Mouse (Mus musculus) MEL (cell line): Measurements from ENCODE around the gene Man2b2. TPM values are rescaled to one million over a fixed set of nuclear protein-coding genes. Genes with fewer than 3 reads are reported as not detected.

Source experiments
- DNase-seq: peaks from one replicate; pipeline ENCODE4 v3.0.0; 2011; ENCODE audit warnings: low read depth, low spot score
- H3K27ac ChIP-seq: 2 replicates; pipeline ENCODE4 v1.5.1; 2012; ENCODE audit warnings: low read depth, mild to moderate bottlenecking, control low read depth, low read length, moderate library complexity; ENCODE audit not compliant: control insufficient read depth
- H3K27me3 ChIP-seq, 2 experiments: fragments of 150-350 bp in 1 of 2; sonication (generic) in 1 of 2; 2 replicates each; pipeline ENCODE4 v1.6.1; 2012; ENCODE audit warnings: low read length in 2 of 2, mild to moderate bottlenecking in 2 of 2, improper control_type of control experiment in 1 of 2, moderate library complexity in 1 of 2; ENCODE audit not compliant: insufficient read depth in 2 of 2, control insufficient read depth in 1 of 2
- H3K36me3 ChIP-seq, 2 experiments: 2 replicates each; pipeline ENCODE4 v1.6.1; 2012 to 2014; ENCODE audit warnings: low read length in 2 of 2, improper control_type of control experiment in 1 of 2, inconsistent platforms in 1 of 2, mild to moderate bottlenecking in 1 of 2; ENCODE audit not compliant: insufficient read depth in 2 of 2, control insufficient read depth in 1 of 2
- H3K4me1 ChIP-seq, 2 experiments: fragments of 150-350 bp in 1 of 2; sonication (generic) in 1 of 2; 2 replicates each; pipeline ENCODE4 v1.6.1; 2012; ENCODE audit warnings: low read length in 2 of 2, improper control_type of control experiment in 1 of 2, mild to moderate bottlenecking in 1 of 2; ENCODE audit not compliant: insufficient read depth in 2 of 2, control insufficient read depth in 1 of 2
- H3K4me3 ChIP-seq, 2 experiments: fragments of 150-350 bp in 1 of 2; sonication (generic) in 1 of 2; 2 replicates each; pipeline ENCODE4 v1.5.1; 2012; ENCODE audit warnings: low read depth in 2 of 2, low read length in 2 of 2, mild to moderate bottlenecking in 2 of 2, moderate library complexity in 2 of 2, control low read depth in 1 of 2, improper control_type of control experiment in 1 of 2; ENCODE audit not compliant: control insufficient read depth in 1 of 2, insufficient read depth in 1 of 2
- H3K79me2 ChIP-seq: 2 replicates; pipeline ENCODE4 v1.6.1; 2012; ENCODE audit warnings: mild to moderate bottlenecking, low read length, moderate library complexity; ENCODE audit not compliant: control insufficient read depth, poor library complexity, insufficient read depth
- H3K9ac ChIP-seq: 2 replicates; pipeline ENCODE4 v1.6.1; 2012; ENCODE audit warnings: low read depth, mild to moderate bottlenecking, control low read depth, low read length, moderate library complexity; ENCODE audit not compliant: control insufficient read depth, poor library complexity, severe bottlenecking
- H3K9me3 ChIP-seq: fragments of 150-350 bp; sonication (generic); replicated peaks from 2 replicates; pipeline ENCODE4 v1.6.1; 2012; ENCODE audit warnings: mild to moderate bottlenecking, low read length, improper control_type of control experiment, moderate library complexity; ENCODE audit not compliant: insufficient read depth
- CTCF ChIP-seq, 3 experiments: IDR thresholded peaks in 2 of 3; conservative IDR thresholded peaks in 1 of 3; 2 replicates each; pipeline ENCODE4 v1.5.1; 2011 to 2012; ENCODE audit warnings: low read length in 3 of 3, low read depth in 2 of 3, mild to moderate bottlenecking in 2 of 3, improper control_type of control experiment in 1 of 3, inconsistent platforms in 1 of 3, mixed read lengths in 1 of 3, moderate library complexity in 1 of 3; ENCODE audit not compliant: control insufficient read depth in 1 of 3, insufficient read depth in 1 of 3, poor library complexity in 1 of 3, severe bottlenecking in 1 of 3
- E2F4 ChIP-seq: IDR thresholded peaks from 2 replicates; pipeline ENCODE4 v1.6.1; 2011; ENCODE audit warnings: low read depth, low read length, improper control_type of control experiment, borderline replicate concordance
- ELF1 ChIP-seq: IDR thresholded peaks from 2 replicates; pipeline ENCODE4 v1.6.1; 2014; ENCODE audit warnings: low read depth, mild to moderate bottlenecking, inconsistent platforms, low read length, improper control_type of control experiment, moderate library complexity
- JUND ChIP-seq: IDR thresholded peaks from 2 replicates; pipeline ENCODE4 v1.6.1; 2011; ENCODE audit warnings: low read depth, mild to moderate bottlenecking, improper control_type of control experiment, low read length
- MAX ChIP-seq: IDR thresholded peaks from 2 replicates; pipeline ENCODE4 v1.6.1; 2011; ENCODE audit warnings: low read length, improper control_type of control experiment
- MEF2A ChIP-seq: IDR thresholded peaks from 2 replicates; pipeline ENCODE4 v1.6.1; 2014; ENCODE audit warnings: low read depth, mild to moderate bottlenecking, inconsistent platforms, low read length, improper control_type of control experiment; ENCODE audit not compliant: poor library complexity, insufficient replicate concordance, severe bottlenecking; ENCODE audit errors: extremely low read depth
- MXI1 ChIP-seq: IDR thresholded peaks from 2 replicates; pipeline ENCODE4 v1.6.1; 2011; ENCODE audit warnings: mild to moderate bottlenecking, low read depth, low read length, improper control_type of control experiment
- MYB ChIP-seq: IDR thresholded peaks from 2 replicates; pipeline ENCODE4 v1.6.1; 2011; ENCODE audit warnings: mild to moderate bottlenecking, low read depth, low read length, improper control_type of control experiment
- MYC ChIP-seq: IDR thresholded peaks from 2 replicates; pipeline ENCODE4 v1.6.1; 2011; ENCODE audit warnings: low read depth, mild to moderate bottlenecking, low read length, improper control_type of control experiment, moderate library complexity
- NRF1 ChIP-seq: IDR thresholded peaks from 2 replicates; pipeline ENCODE4 v1.6.1; 2014; ENCODE audit warnings: low read depth, mild to moderate bottlenecking, inconsistent platforms, low read length, improper control_type of control experiment, moderate library complexity; ENCODE audit not compliant: poor library complexity, insufficient read depth, severe bottlenecking
- POLR2AphosphoS2 ChIP-seq: IDR thresholded peaks from 2 replicates; pipeline ENCODE4 v1.6.1; 2011; ENCODE audit warnings: low read length, improper control_type of control experiment
- RAD21 ChIP-seq: IDR thresholded peaks from 2 replicates; pipeline ENCODE4 v1.6.1; 2011; ENCODE audit warnings: mild to moderate bottlenecking, low read depth, low read length, improper control_type of control experiment
- SMC3 ChIP-seq: IDR thresholded peaks from 2 replicates; pipeline ENCODE4 v1.6.1; 2011; ENCODE audit warnings: low read depth, low read length, improper control_type of control experiment
- TAL1 ChIP-seq: IDR thresholded peaks from 2 replicates; pipeline ENCODE4 v1.6.1; 2012; ENCODE audit warnings: mild to moderate bottlenecking, inconsistent platforms, low read length, moderate library complexity, mixed read lengths
- TCF12 ChIP-seq: IDR thresholded peaks from 2 replicates; pipeline ENCODE4 v1.6.1; 2014; ENCODE audit warnings: low read depth, mild to moderate bottlenecking, inconsistent platforms, low read length, improper control_type of control experiment, moderate library complexity
- USF1 ChIP-seq: IDR thresholded peaks from 2 replicates; pipeline ENCODE4 v1.6.1; 2014; ENCODE audit warnings: low read depth, mild to moderate bottlenecking, inconsistent platforms, low read length, improper control_type of control experiment, moderate library complexity
- ZC3H11A ChIP-seq: IDR thresholded peaks from 2 replicates; pipeline ENCODE4 v1.6.1; 2012; ENCODE audit warnings: low read depth, mild to moderate bottlenecking, inconsistent platforms, low read length, improper control_type of control experiment
- polyA plus RNA-seq, 2 experiments: library from polyadenylated mRNA; stranded (reverse) in 1 of 2; unstranded in 1 of 2; fragments of >175 nt in 1 of 2; fragments of >200 nt in 1 of 2; gene quantifications; 2 replicates each; pipeline versions ENCODE4 v1.2.1 to v1.2.4; 2012; ENCODE audit warnings: low replicate concordance in 2 of 2, low read depth in 1 of 2; ENCODE audit not compliant: insufficient read length in 2 of 2, insufficient read depth in 1 of 2, missing spikeins in 1 of 2
- total RNA-seq: library from RNA; depleted of rRNA; stranded (reverse); fragments of 300-350 nt; gene quantifications from 2 replicates; pipeline ENCODE4 v1.2.3, GENCODE M21; 2012

Man2b2 gene
- total and polyA plus RNA-seq, 3 experiments, result 9.3 to 37.1 TPM; not detected in 1

DNA sequence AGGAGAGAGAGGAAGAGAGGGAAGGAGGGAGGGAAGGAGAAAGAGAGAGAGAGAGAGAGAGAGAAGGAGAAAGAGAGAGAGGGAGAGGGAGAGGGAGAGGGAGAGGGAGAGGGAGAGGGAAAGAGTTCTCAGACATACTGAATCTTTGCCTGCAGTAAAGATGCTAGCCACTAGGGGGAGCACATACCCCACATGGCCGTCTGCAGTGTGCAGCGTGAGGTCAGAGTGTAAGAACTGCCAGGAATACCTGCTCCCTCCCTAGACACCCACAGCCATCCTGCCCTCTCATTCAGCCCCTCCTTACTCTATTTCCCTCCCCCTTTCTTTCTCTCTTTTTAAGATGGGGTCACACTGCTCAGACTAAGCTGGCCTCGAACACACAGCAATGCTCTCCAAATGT, 19.0 kb downstream of the Man2b2 start:
- no peaks in the 10 kb centered on the region; a peak in 1 of 4 replicates for H3K36me3 ChIP-seq

DNA sequence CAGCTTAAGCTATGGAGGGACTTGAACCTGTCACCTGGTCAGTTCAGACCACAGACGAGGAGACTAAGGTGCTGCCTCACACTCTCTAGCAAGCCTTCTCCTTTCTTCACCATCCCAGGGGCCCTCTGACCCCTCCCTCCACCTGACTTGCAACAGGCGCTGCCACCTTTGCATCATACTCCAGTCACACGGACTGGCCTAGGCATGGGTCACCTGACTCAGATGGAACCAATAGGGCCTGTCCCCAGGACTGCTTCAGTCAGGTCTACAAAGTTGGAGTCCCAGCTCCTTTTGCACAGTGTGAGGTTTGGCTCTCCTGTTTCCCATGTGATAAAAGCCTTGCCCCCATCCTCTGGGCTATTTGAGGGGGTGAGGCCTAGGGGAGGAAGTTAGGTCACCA, 19.8 kb downstream of the Man2b2 start:
- Histone ChIP-seq H3K27me3 (no peaks in the 10 kb centered on the region), H3K4me1 (no peaks in the 10 kb centered on the region), H3K4me3 (no peak overlapping the region), H3K9ac (no peak overlapping the region), H3K27ac (no peak overlapping the region), H3K79me2 (no peaks in the 10 kb centered on the region), H3K36me3 (no peaks in the 10 kb centered on the region; a peak in 1 of 4 replicates), H3K9me3 (no peaks in the 10 kb centered on the region)
- DNase-seq, result no peak
- TF ChIP-seq MXI1, result no peak
- peak; percentile 46; the same call in 1 of the 2 replicates for TF ChIP-seq USF1

More for the DNA sequence above, 19.0 kb downstream of the Man2b2 start:
- DNase-seq, result peak; percentile 79
- Histone ChIP-seq H3K79me2 (no peaks in the 10 kb centered on the region), H3K9me3 (no peaks in the 10 kb centered on the region), H3K9ac (no peak overlapping the region), H3K4me1 (no peaks in the 10 kb centered on the region), H3K27ac (no peak overlapping the region), H3K27me3 (no peaks in the 10 kb centered on the region), H3K4me3 (no peak overlapping the region)
- TF ChIP-seq MYC (peak; percentile 94), MAX (peak; percentile 79), ZC3H11A (peak; percentile 37), JUND (0 out of 2 replicates have a peak, but pooled peaks have one; percentile 33), ELF1 (no peak), SMC3 (peak; percentile 54), RAD21 (peak; percentile 56), CTCF (IDR thresholded peaks at IDR 0.05 in 2 of 3, conservative IDR thresholded peaks at IDR 0.05 in 1 of 3; ENCODE audit: control insufficient read depth in 1 of 3, insufficient read depth in 1 of 3, low read depth in 2 of 3, low read length in 3 of 3, poor library complexity in 1 of 3, severe bottlenecking in 1 of 3) (peak; percentile 84 to 95 (median 93)), MYB (no peak)

DNA sequence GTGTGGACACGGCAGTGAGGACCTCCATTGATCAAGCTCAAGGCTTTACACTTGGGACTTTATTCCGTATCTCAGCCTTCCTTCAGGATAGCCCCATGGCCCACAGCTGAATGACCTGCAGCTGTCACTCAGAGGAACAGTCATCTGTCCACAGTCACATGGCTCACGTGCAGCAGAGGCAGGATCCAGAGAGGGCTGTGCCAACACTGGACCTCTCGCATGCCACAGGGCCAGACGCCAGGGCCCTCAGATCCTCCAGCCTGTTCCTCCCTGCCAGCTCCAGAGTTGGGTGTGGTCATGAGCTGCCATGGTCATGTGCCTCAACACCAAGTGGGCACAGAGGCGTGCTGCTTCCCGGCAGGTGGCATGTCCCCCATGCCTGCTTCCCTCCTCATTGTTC, 21.3 kb downstream of the Man2b2 start:
- Histone ChIP-seq H3K79me2 (no peaks in the 10 kb centered on the region), H3K4me1 (no peaks in the 10 kb centered on the region), H3K36me3 (no peaks in the 10 kb centered on the region; a peak in 1 of 4 replicates), H3K4me3 (no peak overlapping the region), H3K27ac (no peak overlapping the region), H3K9me3 (no peaks in the 10 kb centered on the region), H3K9ac (no peak overlapping the region), H3K27me3 (no peaks in the 10 kb centered on the region)
- TF ChIP-seq MEF2A (no peak), MXI1 (no peak), TCF12 (no peak), ZC3H11A (no peak), TAL1 (no peak), NRF1 (no peak), JUND (no peak), E2F4 (no peak), POLR2AphosphoS2 (no peak), USF1 (no peak)
- no peak for DNase-seq
